ENCODE assay signal across 24 mouse cellular contexts in genomic region chr14:55475654-55476053, GRCm38 (mm10). TPM values are rescaled to one million over a fixed set of nuclear protein-coding genes. Genes with fewer than 3 reads are reported as not detected.
"Had no signal": no experiment of that assay in that cellular context is flagged by ENCODE, and none has a peak within 500 bp of the region (broad histone marks: within the 10 kb centered on the region; RNA-seq: fewer than 3 reads in every experiment).

No protein-coding gene starts in this region.

- DNase-seq: kidney, adult 2 months; layer of hippocampus, adult 9-11 months; lung, embryonic 14.5 days; lung, postnatal 10 days; lung, postnatal 36 days; thymus, adult 2 months; thymus, postnatal 14 days; thymus, postnatal 4 days had no signal

- H3K4me3 ChIP-seq: layer of hippocampus, adult 2 months; megakaryocyte, embryonic 14.5 days; midbrain, embryonic 10.5 days; midbrain, embryonic 13.5 days; myocyte; neural tube, embryonic 13.5 days had no signal

- H3K9me3 ChIP-seq: megakaryocyte, embryonic 14.5 days; midbrain, embryonic 10.5 days; midbrain, embryonic 13.5 days; neural tube, embryonic 13.5 days had no signal

- H3K4me2 ChIP-seq: lung, embryonic 14.5 days; midbrain, embryonic 13.5 days; neural tube, embryonic 13.5 days had no signal

- H3K27ac ChIP-seq: kidney, postnatal 0 days; layer of hippocampus, adult 2 months; midbrain, embryonic 10.5 days; midbrain, embryonic 13.5 days; neural tube, embryonic 13.5 days had no signal

- H3K27me3 ChIP-seq: midbrain, embryonic 13.5 days; neural tube, embryonic 13.5 days had no signal

- ATAC-seq: intestine, postnatal 0 days; midbrain, embryonic 13.5 days; midbrain, embryonic 16.5 days had no signal

- H3K9ac ChIP-seq: lung, embryonic 14.5 days; midbrain, embryonic 13.5 days; neural tube, embryonic 13.5 days had no signal

- H3K36me3 ChIP-seq: midbrain, embryonic 10.5 days; midbrain, embryonic 13.5 days; neural tube, embryonic 13.5 days had no signal

RNA-seq across cellular contexts. Expression of gene Cpne6, which starts 34.6 kb away (rescaled TPM):
- polyA plus RNA-seq: limb, embryonic 11.5 days; liver, embryonic 16.5 days; myocyte; small intestine, adult 2 months; spleen, adult 2 months had no signal

RNA-seq across cellular contexts. Expression of gene Nrl, which starts 49.1 kb away (rescaled TPM):
- polyA plus RNA-seq: intestine, postnatal 0 days; kidney, adult 2 months; kidney, embryonic 14.5 days; kidney, postnatal 0 days; large intestine, adult 2 months; limb, embryonic 11.5 days; liver, embryonic 16.5 days; lung, embryonic 14.5 days; midbrain, embryonic 10.5 days; myocyte; small intestine, adult 2 months; stomach, embryonic 16.5 days had no signal
